8 mouse cellular contexts compared by ENCODE assay signal in the genomic region with DNA sequence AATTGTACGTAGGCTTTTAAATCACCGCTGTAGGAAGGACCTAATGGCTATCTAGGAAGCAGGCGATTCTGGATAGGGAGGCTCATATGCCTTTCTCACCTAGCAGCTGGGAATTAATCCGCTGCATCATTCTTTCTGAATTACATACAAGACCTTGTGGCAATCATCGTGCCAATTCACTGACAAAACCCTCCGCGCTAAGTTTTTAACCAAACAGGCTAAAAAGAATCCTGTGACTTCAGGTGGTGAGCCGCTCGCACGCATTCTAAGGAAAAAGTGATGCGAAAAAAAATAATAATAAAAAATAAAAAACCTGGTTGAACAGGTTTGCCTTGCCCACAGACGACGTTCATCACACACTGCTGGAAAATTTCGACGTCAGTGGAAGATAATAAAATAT. TPM values are rescaled to one million over a fixed set of nuclear protein-coding genes. Genes with fewer than 3 reads are reported as not detected.
DNase-seq lines count a peak whose midpoint lies in the region; ATAC-seq and TF ChIP-seq lines count a peak whose summit lies in the region.

No protein-coding gene starts in this region.

- TF ChIP-seq CTCF in midbrain, postnatal 0 days (IDR thresholded peaks at IDR 0.05) = no peak

- intact Hi-C loops in left cerebral cortex, postnatal 4 days (cut with DNase I) = loop anchor here (5.0 kb wide), 2 partner anchors 207 to 422 kb away; no protein-coding TSS in a partner anchor
- intact Hi-C loops in gastrocnemius, postnatal 14 days (cut with DNase I; ENCODE audit: low total_unique reads) = no loop called here

- no peaks in the 10 kb centered on the region for H3K36me3 ChIP-seq in forebrain, embryonic 11.5 days (ENCODE audit: control insufficient read depth, insufficient read depth, low read length)
- peaks cover 4% of the 10 kb centered on the region; the same call in 1 of the 2 replicates for H3K36me3 ChIP-seq in midbrain, postnatal 0 days (ENCODE audit: insufficient read depth, low read length)

- no peak for ATAC-seq in forebrain, embryonic 11.5 days (replicated peaks; ENCODE audit: low FRiP score)
- no peak for ATAC-seq in midbrain, postnatal 0 days (ENCODE audit: low FRiP score)

- H3K27ac ChIP-seq in forebrain, embryonic 11.5 days (ENCODE audit: low read depth, low read length) = no peak overlapping the region
- H3K27ac ChIP-seq in midbrain, postnatal 0 days (ENCODE audit: low read depth, low read length) = peak overlapping the region; percentile 97

- peak; percentile 31 to 80 for DNase-seq in adrenal gland, adult (ENCODE audit: inconsistent age in 2 of 2, low spot score in 1 of 2)
- DNase-seq in adrenal gland, adult 8-10 months = no peak
- peak; percentile 37 for DNase-seq in right cerebral cortex, adult 18-20 months
- DNase-seq in right cerebral cortex, postnatal 25 days = no peak
- no peak for DNase-seq in forebrain, embryonic 11.5 days (ENCODE audit: low spot score)
- peak; percentile 17 for DNase-seq in left cerebral cortex, postnatal 4 days
- DNase-seq in midbrain, postnatal 0 days (ENCODE audit: low spot score) = peak; percentile 81
- no peak for DNase-seq in gastrocnemius, postnatal 14 days

- peak overlapping the region; percentile 93; the same call in 1 of the 2 replicates for H3K9ac ChIP-seq in forebrain, embryonic 11.5 days (ENCODE audit: low read length)
- H3K9ac ChIP-seq in midbrain, postnatal 0 days (replicated peaks; ENCODE audit: low read length, poor library complexity, severe bottlenecking) = peak overlapping the region; percentile 98

- WGBS in forebrain, embryonic 11.5 days = 2% methylated on average over 15 of the region's 15 CpGs
- 2% methylated on average over 15 of the region's 15 CpGs for WGBS in midbrain, postnatal 0 days

- H3K27me3 ChIP-seq in forebrain, embryonic 11.5 days (ENCODE audit: control insufficient read depth, insufficient read depth, low read length) = no peaks in the 10 kb centered on the region
- H3K27me3 ChIP-seq in midbrain, postnatal 0 days (ENCODE audit: insufficient read depth, low read length) = no peaks in the 10 kb centered on the region

- H3K4me1 ChIP-seq in forebrain, embryonic 11.5 days (replicated peaks; ENCODE audit: control insufficient read depth, insufficient read depth, low read length) = peaks cover 5% of the 10 kb centered on the region; the same call in 1 of the 2 replicates
- no peaks in the 10 kb centered on the region for H3K4me1 ChIP-seq in midbrain, postnatal 0 days (ENCODE audit: insufficient read depth, low read length)

- H3K9me3 ChIP-seq in forebrain, embryonic 11.5 days (ENCODE audit: control insufficient read depth, low read length) = no peaks in the 10 kb centered on the region
- no peaks in the 10 kb centered on the region for H3K9me3 ChIP-seq in midbrain, postnatal 0 days (ENCODE audit: low read length)

- peak overlapping the region; percentile 82 for H3K4me3 ChIP-seq in forebrain, embryonic 11.5 days (ENCODE audit: low read depth, low read length)
- peak overlapping the region; percentile 93 for H3K4me3 ChIP-seq in midbrain, postnatal 0 days (ENCODE audit: low read depth, low read length)

- peak overlapping the region; percentile 94 for H3K4me2 ChIP-seq in forebrain, embryonic 11.5 days (ENCODE audit: low read depth, low read length, severe bottlenecking)
- H3K4me2 ChIP-seq in midbrain, postnatal 0 days (ENCODE audit: low read depth, low read length, poor library complexity, severe bottlenecking) = peak overlapping the region; percentile 66

RNA-seq across cellular contexts. Expression of a gene that starts 1.1 kb away (rescaled TPM):
- total RNA-seq in adrenal gland, adult 8-10 months (2022) = 10 to 100 TPM; 29.1 to 43.0 (median 31.7) TPM
- polyA plus RNA-seq in forebrain, embryonic 11.5 days (2014; fragmentation: Nextera tagmentation; extraction: Ambion mirVana) = 5.8 and 7.1 TPM in 2 replicates
- total RNA-seq in left cerebral cortex, postnatal 4 days (2021) = 10 to 100 TPM; 86.2 to 88.7 TPM
- total RNA-seq in midbrain, postnatal 0 days (2014; rRNA removed) = 52.7 and 58.4 TPM in 2 replicates
- polyA plus RNA-seq in midbrain, postnatal 0 days (2015; fragmentation: Nextera tagmentation; extraction: Ambion mirVana) = 6.8 and 8.0 TPM in 2 replicates
- 1 to 10 TPM; 5.2 to 6.6 TPM for total RNA-seq in gastrocnemius, postnatal 14 days (2021)

Comparison
In these comparisons a context has a peak if more than half of its experiments do, and no peak if none do; other contexts are left out.
1. DNase-seq: peak in adrenal gland, adult (2 of 2), right cerebral cortex, adult 18-20 months (single experiment), left cerebral cortex, postnatal 4 days (single experiment) and midbrain, postnatal 0 days (single experiment); none in adrenal gland, adult 8-10 months (single experiment), right cerebral cortex, postnatal 25 days (single experiment), forebrain, embryonic 11.5 days (single experiment) and gastrocnemius, postnatal 14 days (single experiment).